Mouse (Mus musculus): ENCODE data around the gene Rasal2. TPM values are rescaled to one million over a fixed set of nuclear protein-coding genes. Genes with fewer than 3 reads are reported as not detected.

Gene Rasal2
- 8.6 and 9.0 TPM in 2 replicates for polyA plus RNA-seq (2015; fragmentation: Nextera tagmentation; extraction: Ambion mirVana)

DNA sequence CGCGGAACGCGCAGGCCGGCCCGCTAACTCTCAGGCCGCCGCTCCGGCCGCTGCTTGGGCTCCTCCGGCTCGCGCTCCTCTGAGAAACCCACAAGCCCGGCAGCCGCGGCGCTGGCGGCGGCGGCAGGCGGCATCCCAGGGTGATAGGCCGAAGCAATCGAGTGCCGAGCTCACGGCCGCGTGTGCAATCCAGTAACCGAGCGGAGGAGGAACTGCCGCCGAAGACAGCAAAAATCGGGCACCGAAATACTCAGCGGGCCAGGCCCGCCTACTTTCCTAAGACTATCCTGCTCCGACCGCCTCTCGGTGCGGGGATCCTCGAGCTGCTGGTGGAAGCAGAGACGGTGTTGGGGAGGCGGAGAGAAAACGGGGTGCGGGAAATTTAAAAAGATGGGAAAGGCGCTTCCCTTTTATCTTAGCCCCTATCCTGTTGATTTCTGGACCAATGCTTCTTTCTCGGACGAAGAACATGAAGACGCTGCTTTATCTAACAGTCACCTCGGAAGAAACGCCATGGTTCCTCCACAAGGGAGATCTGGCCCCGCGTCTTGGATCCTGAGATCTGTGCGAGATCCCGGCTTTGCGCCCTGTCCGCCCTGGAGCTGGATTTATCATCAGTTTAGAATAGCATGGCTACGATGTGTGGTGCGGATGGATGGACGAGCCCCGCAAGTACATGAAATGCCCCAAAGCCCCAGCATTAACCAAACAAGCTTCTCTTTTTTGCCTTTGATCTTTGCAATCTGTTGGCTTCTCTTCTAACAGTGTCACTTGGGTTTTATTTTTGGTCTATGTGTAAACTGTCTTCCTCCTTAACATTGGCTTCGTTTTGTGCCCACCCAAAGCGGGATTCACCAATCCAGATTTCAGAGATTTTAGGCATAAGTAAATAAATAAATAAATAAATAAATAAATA, at the start of gene Rasal2:
TSS of gene Rasal2 (minus strand) at position 142 of the 916 bp plus-strand sequence.
- peak within 1 kb of the TSS; percentile 91 for H3K27ac ChIP-seq (replicated peaks)
- no peaks in the 10 kb centered on the region for H3K27me3 ChIP-seq (ENCODE audit: control insufficient read depth, insufficient read depth, low read length)
- H3K36me3 ChIP-seq (ENCODE audit: control insufficient read depth, insufficient read depth, low read length), result no peaks in the 10 kb centered on the region
- TF ChIP-seq EP300 (optimal IDR thresholded peaks at IDR 0.05) (no peak), CTCF (IDR thresholded peaks at IDR 0.05; ENCODE audit: low read depth) (no peak)
- 0 out of 2 replicates have a peak, but pooled peaks cover 4% of the 10 kb centered on the region for H3K4me1 ChIP-seq (replicated peaks; ENCODE audit: control insufficient read depth, insufficient read depth)
- peak within 1 kb of the TSS; percentile 74 for H3K4me2 ChIP-seq (replicated peaks; ENCODE audit: low read depth)
- H3K9me3 ChIP-seq (ENCODE audit: control insufficient read depth, low read length), result no peaks in the 10 kb centered on the region
- peak within 1 kb of the TSS; percentile 76 for H3K9ac ChIP-seq (ENCODE audit: low read length)
- H3K4me3 ChIP-seq (ENCODE audit: low read depth, low read length), result peak within 1 kb of the TSS; percentile 89
- 1% methylated on average over 59 of the region's 62 CpGs for WGBS
- ATAC-seq (ENCODE audit: low FRiP score, low TSS enrichment), result peak; percentile 98
- peak; percentile 95 for DNase-seq (ENCODE audit: low spot score)

DNA sequence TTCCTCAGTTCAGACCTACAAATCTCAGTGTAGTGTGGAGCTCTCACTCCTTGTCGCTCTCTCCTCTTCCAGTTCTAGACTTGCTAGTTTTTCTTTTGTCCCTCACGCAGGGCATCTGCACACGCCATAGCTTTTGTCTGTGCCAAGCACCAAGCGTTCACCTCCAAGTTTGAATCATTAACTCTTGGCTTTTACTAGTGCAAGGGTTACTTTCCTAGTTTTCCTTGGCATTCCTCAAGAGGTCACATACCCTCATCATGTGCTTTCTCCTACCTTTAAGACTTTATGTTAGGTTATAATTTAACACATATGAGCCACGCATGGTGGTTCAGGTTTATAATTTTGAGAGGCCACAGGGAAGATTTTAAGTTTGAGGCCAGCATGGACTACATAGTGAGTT, 48.9 kb upstream of the Rasal2 start:
- H3K27me3 ChIP-seq (ENCODE audit: control insufficient read depth, insufficient read depth, low read length), result no peaks in the 10 kb centered on the region
- ATAC-seq (ENCODE audit: low FRiP score, low TSS enrichment), result no peak
- H3K4me3 ChIP-seq (ENCODE audit: low read depth, low read length), result no peak overlapping the region
- H3K36me3 ChIP-seq (ENCODE audit: control insufficient read depth, insufficient read depth, low read length), result no peaks in the 10 kb centered on the region
- TF ChIP-seq EP300 (optimal IDR thresholded peaks at IDR 0.05) (no peak), CTCF (IDR thresholded peaks at IDR 0.05; ENCODE audit: low read depth) (no peak)
- 95% methylated on average over 5 of the region's 5 CpGs for WGBS
- H3K9ac ChIP-seq (ENCODE audit: low read length), result no peak overlapping the region
- no peaks in the 10 kb centered on the region for H3K4me1 ChIP-seq (replicated peaks; ENCODE audit: control insufficient read depth, insufficient read depth)
- H3K9me3 ChIP-seq (ENCODE audit: control insufficient read depth, low read length), result no peaks in the 10 kb centered on the region
- no peak overlapping the region for H3K4me2 ChIP-seq (replicated peaks; ENCODE audit: low read depth)
- no peak overlapping the region for H3K27ac ChIP-seq (replicated peaks)
- DNase-seq (ENCODE audit: low spot score), result no peak

- H3K27ac ChIP-seq (replicated peaks), result 0 out of 2 replicates have a peak overlapping the region, but pooled peaks have one; percentile 40
- DNase-seq (ENCODE audit: low spot score), result no peak
- 74% methylated on average over 5 of the region's 5 CpGs for WGBS
- H3K4me3 ChIP-seq (ENCODE audit: low read depth, low read length), result no peak overlapping the region
- H3K9ac ChIP-seq (ENCODE audit: low read length), result no peak overlapping the region
- no peaks in the 10 kb centered on the region for H3K36me3 ChIP-seq (ENCODE audit: control insufficient read depth, insufficient read depth, low read length)
- no peaks in the 10 kb centered on the region for H3K9me3 ChIP-seq (ENCODE audit: control insufficient read depth, low read length)
- ATAC-seq (ENCODE audit: low FRiP score, low TSS enrichment), result peak; percentile 47; the same call in 1 of the 2 replicates
- H3K4me1 ChIP-seq (replicated peaks; ENCODE audit: control insufficient read depth, insufficient read depth), result no peaks in the 10 kb centered on the region
- TF ChIP-seq CTCF (IDR thresholded peaks at IDR 0.05; ENCODE audit: low read depth) (no peak), EP300 (optimal IDR thresholded peaks at IDR 0.05) (no peak)
- no peak overlapping the region for H3K4me2 ChIP-seq (replicated peaks; ENCODE audit: low read depth)
- H3K27me3 ChIP-seq (ENCODE audit: control insufficient read depth, insufficient read depth, low read length), result no peaks in the 10 kb centered on the region
These were observed 47.5 kb upstream of the Rasal2 start for GRCm38 (mm10) chr1:157459904-157460303.

DNA sequence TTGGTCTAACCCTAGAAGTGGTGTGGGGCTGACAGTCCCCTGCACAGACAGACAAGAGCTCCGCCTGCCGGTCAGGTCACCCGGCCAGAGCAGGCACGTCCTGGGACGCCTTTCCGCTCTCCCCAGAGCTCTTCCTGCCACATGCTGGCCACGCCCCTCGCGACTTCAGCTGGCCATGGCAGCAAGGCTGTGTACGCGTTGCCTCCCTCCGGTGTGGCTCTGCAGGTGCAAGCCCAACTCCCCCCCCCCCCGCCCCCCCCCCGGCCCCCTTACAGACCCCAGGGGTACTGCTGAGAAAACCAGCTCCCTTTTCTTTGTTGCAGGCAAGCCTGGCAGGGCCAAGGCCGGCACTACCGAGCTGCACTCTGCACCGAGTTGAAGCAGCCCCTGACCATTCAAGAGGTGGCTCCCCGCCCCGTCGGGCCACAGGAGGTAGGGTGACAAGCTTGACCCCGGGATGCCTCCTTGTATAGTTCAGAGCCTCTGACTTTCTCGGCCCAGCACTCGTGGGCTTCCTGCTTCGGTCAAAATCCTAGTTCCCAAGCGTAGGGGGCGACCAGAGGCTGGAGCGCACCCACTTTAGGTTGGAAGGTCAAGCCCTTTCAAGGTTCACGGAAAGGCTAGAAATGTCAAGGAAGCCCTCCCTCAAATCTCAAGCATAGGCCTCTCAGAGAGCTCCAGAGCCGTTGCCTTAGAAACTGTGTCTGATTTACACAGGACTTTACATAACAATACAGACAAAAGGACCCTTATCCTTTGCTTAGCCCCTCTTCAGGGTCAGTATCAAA, 46.2 kb upstream of the Rasal2 start, which contains the start of gene Cryzl2:
TSS of gene Cryzl2 (plus strand) at position 157 of the 788 bp plus-strand sequence.
- Histone ChIP-seq H3K27ac (replicated peaks) (peak within 1 kb of the TSS; percentile 40; the same call in 1 of the 2 replicates), H3K9ac (ENCODE audit: low read length) (peak within 1 kb of the TSS; percentile 53)
- TF ChIP-seq CTCF (IDR thresholded peaks at IDR 0.05; ENCODE audit: low read depth) (peak; percentile 88), EP300 (optimal IDR thresholded peaks at IDR 0.05) (no peak)

DNA sequence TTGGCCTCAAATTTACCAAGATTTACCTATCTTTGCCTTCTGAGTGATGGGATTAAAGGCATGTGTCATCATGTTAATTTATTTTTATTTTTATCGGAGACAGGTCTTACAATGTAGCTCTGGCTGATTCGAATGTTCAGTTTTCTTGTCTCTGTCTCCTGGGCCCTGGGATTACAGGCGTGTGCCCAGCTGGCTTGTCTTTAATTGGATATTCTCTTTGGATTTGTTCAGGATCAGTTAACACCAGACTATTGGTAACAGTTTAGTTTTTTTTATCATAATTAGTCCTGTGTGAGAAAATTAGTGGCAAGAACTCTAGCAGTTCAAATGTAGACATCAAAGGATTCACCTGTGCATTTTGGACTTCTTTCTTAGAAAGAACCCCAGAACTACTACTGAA, 45.4 kb upstream of the Rasal2 start:
- no peaks in the 10 kb centered on the region for H3K9me3 ChIP-seq (ENCODE audit: control insufficient read depth, low read length)
- no peak overlapping the region for H3K9ac ChIP-seq (ENCODE audit: low read length)
- no peak overlapping the region for H3K4me3 ChIP-seq (ENCODE audit: low read depth, low read length)
- H3K27ac ChIP-seq (replicated peaks), result no peak overlapping the region
- H3K27me3 ChIP-seq (ENCODE audit: control insufficient read depth, insufficient read depth, low read length), result no peaks in the 10 kb centered on the region
- 79% methylated on average over 3 of the region's 3 CpGs for WGBS
- no peak for DNase-seq (ENCODE audit: low spot score)
- no peaks in the 10 kb centered on the region for H3K4me1 ChIP-seq (replicated peaks; ENCODE audit: control insufficient read depth, insufficient read depth)
- no peaks in the 10 kb centered on the region for H3K36me3 ChIP-seq (ENCODE audit: control insufficient read depth, insufficient read depth, low read length)
- TF ChIP-seq EP300 (optimal IDR thresholded peaks at IDR 0.05) (no peak), CTCF (IDR thresholded peaks at IDR 0.05; ENCODE audit: low read depth) (no peak)
- ATAC-seq (ENCODE audit: low FRiP score, low TSS enrichment), result no peak
- H3K4me2 ChIP-seq (replicated peaks; ENCODE audit: low read depth), result no peak overlapping the region

More for the DNA sequence above, 46.2 kb upstream of the Rasal2 start, which contains the start of gene Cryzl2:
- H3K9me3 ChIP-seq (ENCODE audit: control insufficient read depth, low read length), result no peaks in the 10 kb centered on the region
- ATAC-seq (ENCODE audit: low FRiP score, low TSS enrichment) (peak; percentile 94), DNase-seq (ENCODE audit: low spot score) (peak; percentile 90)
- H3K36me3 ChIP-seq (ENCODE audit: control insufficient read depth, insufficient read depth, low read length), result no peaks in the 10 kb centered on the region
- H3K4me2 ChIP-seq (replicated peaks; ENCODE audit: low read depth), result peak within 1 kb of the TSS; percentile 60
- 16% methylated on average over 29 of the region's 29 CpGs for WGBS
- H3K4me1 ChIP-seq (replicated peaks; ENCODE audit: control insufficient read depth, insufficient read depth), result no peaks in the 10 kb centered on the region
- H3K27me3 ChIP-seq (ENCODE audit: control insufficient read depth, insufficient read depth, low read length), result no peaks in the 10 kb centered on the region
- H3K4me3 ChIP-seq (ENCODE audit: low read depth, low read length), result peak within 1 kb of the TSS; percentile 29

Measured in stomach, postnatal 0 days (tissue).